Mouse (Mus musculus) bone marrow macrophage, adult 2 months (primary cell): ENCODE results near the gene 4930438A08Rik. TPM values are rescaled to one million over a fixed set of nuclear protein-coding genes. Genes with fewer than 3 reads are reported as not detected.

ENCODE experiments used
- H3K27ac ChIP-seq: 2 replicates; pipeline ENCODE4 v1.5.1; 2012; ENCODE audit warnings: low read depth, low read length; ENCODE audit not compliant: insufficient read depth
- H3K4me1 ChIP-seq: 2 replicates; pipeline ENCODE4 v1.6.1; 2012; ENCODE audit warnings: low read length; ENCODE audit not compliant: control insufficient read depth, insufficient read depth
- H3K4me3 ChIP-seq: 2 replicates; pipeline ENCODE4 v1.5.1; 2012; ENCODE audit warnings: mild to moderate bottlenecking, low read length, moderate library complexity; ENCODE audit not compliant: insufficient read depth
- CTCF ChIP-seq: IDR thresholded peaks from 2 replicates; pipeline ENCODE4 v1.5.1; 2012; ENCODE audit warnings: low read depth, mild to moderate bottlenecking, low read length, moderate library complexity
- POLR2A ChIP-seq: IDR thresholded peaks from 2 replicates; pipeline ENCODE4 v1.6.1; 2012; ENCODE audit warnings: mild to moderate bottlenecking, low read depth, low read length, borderline replicate concordance
- polyA plus RNA-seq: library from polyadenylated mRNA; stranded (reverse); fragments of >200 nt; gene quantifications from 2 replicates; pipeline ENCODE4 v1.2.4, GENCODE M21; 2012; ENCODE audit not compliant: missing spikeins, insufficient read depth, insufficient read length

4930438A08Rik gene
- polyA plus RNA-seq, 1 experiment: not detected

DNA sequence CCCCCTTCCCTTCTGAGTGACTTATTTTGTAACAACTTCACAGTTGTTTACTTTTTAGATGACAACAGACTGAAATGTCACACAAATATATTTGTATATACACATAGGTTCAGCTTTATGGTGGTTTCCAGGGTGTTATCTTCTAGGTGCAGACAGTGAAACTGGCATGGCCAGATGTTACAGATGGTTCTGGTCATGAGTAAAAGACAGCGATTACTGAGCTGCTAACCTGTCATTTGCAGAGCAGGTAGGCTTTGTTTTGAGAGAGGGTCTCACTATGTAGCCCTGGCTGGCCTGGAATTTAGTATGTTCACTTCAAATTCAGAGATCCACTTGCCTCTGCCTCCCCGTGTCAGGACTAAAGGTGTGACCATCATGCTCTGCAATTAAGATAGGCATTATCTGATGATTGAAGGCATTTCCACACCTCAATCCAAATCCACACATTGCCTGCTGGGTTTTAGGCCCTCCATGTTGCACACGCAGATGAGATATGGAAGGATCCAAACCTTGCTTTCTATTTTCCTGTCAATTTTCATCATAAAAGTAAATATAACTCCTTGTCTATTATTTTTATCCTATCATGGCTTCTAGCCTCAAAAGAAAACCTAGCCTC lies 50.1 kb downstream of the 4930438A08Rik start:
- Histone ChIP-seq H3K27ac (no peak overlapping the region), H3K4me3 (no peak overlapping the region), H3K4me1 (peaks cover 28% of the 10 kb centered on the region)
- TF ChIP-seq CTCF: no peak
- TF ChIP-seq POLR2A: no peak

DNA sequence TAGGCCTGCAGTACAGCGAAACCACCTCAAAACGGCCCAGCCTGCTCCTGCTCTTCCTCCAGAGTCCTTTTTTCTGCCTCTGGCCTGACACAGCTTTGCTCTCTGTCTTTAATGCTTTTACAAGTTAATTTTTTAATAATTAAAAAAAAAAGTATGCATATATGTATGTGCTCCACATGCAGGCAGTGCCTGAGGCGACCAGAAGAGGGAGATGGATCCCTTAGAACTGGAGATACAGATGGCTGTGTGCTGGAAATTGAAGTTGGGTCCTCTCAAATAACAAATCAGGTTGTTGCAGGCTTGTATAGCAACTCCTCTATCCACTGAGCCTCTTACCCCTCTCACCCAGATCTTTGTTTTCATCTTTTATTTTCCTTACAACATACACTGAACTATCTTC lies 52.2 kb downstream of the 4930438A08Rik start:
- H3K4me1 ChIP-seq: peaks cover 26% of the 10 kb centered on the region
- no peak overlapping the region for H3K27ac ChIP-seq
- no peak overlapping the region for H3K4me3 ChIP-seq
- TF ChIP-seq POLR2A (no peak), CTCF (no peak)

DNA sequence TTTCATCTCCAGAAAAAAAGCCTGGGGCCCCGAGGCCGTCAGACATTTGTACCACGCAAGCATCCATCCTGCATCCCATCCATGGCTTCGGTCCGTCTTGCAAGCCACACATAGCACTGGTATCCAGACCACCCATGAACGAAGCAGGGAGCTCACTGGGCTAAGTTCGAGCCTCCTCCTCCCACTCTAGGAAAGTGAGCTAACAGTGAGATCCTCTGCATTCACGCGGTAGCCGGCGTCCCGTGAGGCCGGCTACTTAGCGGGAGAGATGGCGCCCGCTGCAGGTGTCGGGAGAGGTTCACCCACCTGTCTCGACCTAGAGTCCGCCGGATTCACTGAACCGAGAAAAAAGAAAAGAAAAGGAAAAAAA lies 55.3 kb downstream of the 4930438A08Rik start:
- TF ChIP-seq CTCF: no peak
- no peak for TF ChIP-seq POLR2A
- Histone ChIP-seq H3K4me1 (peaks cover 22% of the 10 kb centered on the region), H3K27ac (peak overlapping the region; percentile 52; the same call in 1 of the 2 replicates), H3K4me3 (peak overlapping the region; percentile 91)

DNA sequence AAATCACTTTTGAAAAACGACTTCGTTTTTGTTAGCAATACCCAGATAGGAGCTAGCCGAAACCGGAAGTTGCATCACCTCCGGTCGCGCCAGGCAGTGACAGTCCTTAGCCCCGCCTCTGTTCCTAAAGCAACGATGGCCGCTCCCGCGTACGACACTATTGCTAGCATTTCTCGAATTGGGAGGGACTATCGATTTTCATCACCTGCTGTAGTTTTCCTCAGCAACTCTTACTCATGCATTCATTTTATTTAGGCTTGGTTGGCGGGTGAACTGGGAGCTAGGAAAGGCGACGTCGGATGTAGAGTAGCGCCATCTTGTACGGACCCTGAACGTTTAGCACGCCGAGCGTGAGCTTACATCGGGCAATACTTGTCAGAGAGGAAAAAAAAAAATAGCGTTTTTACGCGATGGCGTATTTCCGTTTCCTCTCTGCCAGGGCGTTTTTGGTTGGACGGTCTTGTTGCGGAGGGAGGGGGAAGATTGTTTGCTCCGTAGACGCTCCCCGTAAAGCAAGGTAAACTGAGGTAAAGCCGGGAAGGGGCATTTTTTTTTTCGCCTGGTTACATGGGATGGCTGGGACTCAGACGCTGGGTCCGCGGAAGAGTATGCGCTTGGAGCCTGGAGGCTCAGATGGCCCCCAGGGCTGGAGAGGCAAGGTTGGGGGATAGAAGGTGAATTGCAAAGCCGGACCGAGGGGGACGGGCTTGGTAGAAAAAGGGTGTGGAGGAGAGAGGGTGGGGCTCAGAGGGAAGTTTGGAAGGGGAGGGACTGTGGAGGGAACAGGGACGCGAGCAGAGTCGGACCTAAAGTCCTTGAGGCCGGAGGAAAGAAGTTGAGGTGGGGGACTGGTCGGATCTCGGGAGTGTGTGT lies 55.9 kb downstream of the 4930438A08Rik start, which contains the start of the genes Zfp672 and Sh3bp5l:
TSS of gene Zfp672 (minus strand) at position 64 of the 873 bp plus-strand sequence.
TSS of gene Sh3bp5l (plus strand) at position 449 of the 873 bp plus-strand sequence.
- peaks cover 22% of the 10 kb centered on the region for H3K4me1 ChIP-seq
- TF ChIP-seq CTCF: no peak
- TF ChIP-seq POLR2A: no peak
- peak within 1 kb of the TSS; percentile 91 for H3K4me3 ChIP-seq
- H3K27ac ChIP-seq: peak within 1 kb of the TSS; percentile 82

DNA sequence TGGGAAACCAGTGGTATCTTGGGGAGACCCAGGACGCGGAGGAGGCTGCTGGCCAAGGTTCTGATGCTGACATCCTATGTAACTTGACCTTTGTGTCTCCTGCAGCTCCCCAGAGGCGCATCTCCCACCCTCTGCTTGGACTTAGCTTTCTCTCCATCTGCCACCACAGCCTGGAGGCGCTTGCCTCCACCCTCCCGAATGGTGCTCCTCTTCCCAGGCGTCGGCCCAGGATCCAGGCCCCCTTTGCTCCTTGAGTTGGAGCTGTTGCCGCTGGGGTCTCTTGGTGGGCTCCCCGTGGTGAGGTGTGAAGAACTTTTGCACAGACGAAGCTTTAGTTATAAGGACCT lies 56.5 kb downstream of the 4930438A08Rik start:
- no peak for TF ChIP-seq POLR2A
- TF ChIP-seq CTCF: no peak
- Histone ChIP-seq H3K4me1 (peaks cover 22% of the 10 kb centered on the region), H3K4me3 (peak overlapping the region; percentile 91), H3K27ac (peak overlapping the region; percentile 69)

DNA sequence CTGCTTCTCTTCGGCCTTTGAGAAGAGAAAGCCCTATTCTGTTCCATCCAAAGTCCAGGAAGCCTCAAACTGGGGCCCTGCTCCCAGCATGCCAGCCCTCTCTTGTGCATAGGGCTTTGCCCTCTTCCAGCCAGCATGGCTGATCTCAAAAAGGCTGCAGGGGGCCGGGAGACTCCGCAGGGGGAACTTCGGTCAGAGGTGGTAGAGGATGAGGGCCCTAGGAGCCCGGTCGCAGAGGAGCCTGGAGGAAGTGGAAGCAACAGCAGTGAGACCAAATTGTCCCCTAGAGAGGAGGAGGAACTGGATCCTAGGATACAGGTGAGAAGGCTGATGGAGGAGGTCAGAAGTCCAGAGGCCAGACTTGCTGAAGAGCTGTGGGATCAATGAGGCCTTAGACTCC lies 56.9 kb downstream of the 4930438A08Rik start:
- Histone ChIP-seq H3K4me3 (peak overlapping the region; percentile 91), H3K4me1 (peaks cover 24% of the 10 kb centered on the region), H3K27ac (no peak overlapping the region)
- no peak for TF ChIP-seq POLR2A
- no peak for TF ChIP-seq CTCF

DNA sequence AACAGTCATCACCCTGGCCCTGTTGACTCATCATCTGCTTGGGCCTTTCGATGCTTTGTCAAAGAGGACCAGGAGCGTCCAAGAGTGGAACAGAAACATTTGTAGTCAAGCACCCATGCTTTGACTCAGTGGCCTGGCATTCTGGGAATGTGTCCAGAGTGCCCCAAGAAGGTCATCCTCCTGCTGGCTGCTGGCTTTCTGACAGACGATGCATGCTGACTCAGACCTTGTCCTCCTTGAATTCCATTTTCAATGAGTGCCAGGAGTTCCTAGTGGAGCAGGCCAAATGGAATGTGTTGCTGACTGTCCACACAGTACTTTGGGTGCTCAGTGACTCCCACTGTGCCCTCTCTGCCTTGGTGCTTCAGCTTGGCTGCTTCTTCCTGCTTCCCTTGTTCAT lies 60.1 kb downstream of the 4930438A08Rik start:
- Histone ChIP-seq H3K4me3 (no peak overlapping the region), H3K4me1 (peaks cover 16% of the 10 kb centered on the region), H3K27ac (no peak overlapping the region)
- TF ChIP-seq CTCF: no peak
- TF ChIP-seq POLR2A: no peak

Other genes with a start within 250 kb of the 4930438A08Rik start
- not detected in 2 replicates for gene Gm12248, start 181.7 kb upstream of the 4930438A08Rik start, polyA plus RNA-seq
- gene Cnot8, start 170.6 kb upstream of the 4930438A08Rik start, polyA plus RNA-seq: 58.4 and 58.5 TPM in 2 replicates
- gene Gemin5, start 106.3 kb upstream of the 4930438A08Rik start, polyA plus RNA-seq: 3.4 and 4.1 TPM in 2 replicates
- gene Mrpl22, start 103.1 kb upstream of the 4930438A08Rik start, polyA plus RNA-seq: 23.5 and 26.6 TPM in 2 replicates
- gene Igtp, start 75.2 kb upstream of the 4930438A08Rik start, polyA plus RNA-seq: 31.3 and 33.3 TPM in 2 replicates
- gene Irgm2, start 75.2 kb upstream of the 4930438A08Rik start, polyA plus RNA-seq: 40.7 and 44.4 TPM in 2 replicates
- gene Zfp692, start 32.3 kb downstream of the 4930438A08Rik start, polyA plus RNA-seq: 12.1 and 13.5 TPM in 2 replicates
- gene Zfp672, start 55.5 kb downstream of the 4930438A08Rik start, polyA plus RNA-seq: 14.2 TPM in 2 replicates
- gene Sh3bp5l, start 55.9 kb downstream of the 4930438A08Rik start, polyA plus RNA-seq: 17.3 and 19.2 TPM in 2 replicates
- not detected in 2 replicates for gene Lypd8, start 104.2 kb downstream of the 4930438A08Rik start, polyA plus RNA-seq
- not detected in 2 replicates for gene 1810065E05Rik, start 146.3 kb downstream of the 4930438A08Rik start, polyA plus RNA-seq
- not detected in 2 replicates for gene Gm12253, start 157.8 kb downstream of the 4930438A08Rik start, polyA plus RNA-seq
- not detected in 2 replicates for gene Lypd9, start 178.1 kb downstream of the 4930438A08Rik start, polyA plus RNA-seq
- gene Olfr30, start 187.5 kb downstream of the 4930438A08Rik start, polyA plus RNA-seq: not detected in 2 replicates
- not detected in 2 replicates for gene Olfr332, start 217.8 kb downstream of the 4930438A08Rik start, polyA plus RNA-seq
- gene Olfr331, start 227.8 kb downstream of the 4930438A08Rik start, polyA plus RNA-seq: not detected in 2 replicates